In the genomic region with DNA sequence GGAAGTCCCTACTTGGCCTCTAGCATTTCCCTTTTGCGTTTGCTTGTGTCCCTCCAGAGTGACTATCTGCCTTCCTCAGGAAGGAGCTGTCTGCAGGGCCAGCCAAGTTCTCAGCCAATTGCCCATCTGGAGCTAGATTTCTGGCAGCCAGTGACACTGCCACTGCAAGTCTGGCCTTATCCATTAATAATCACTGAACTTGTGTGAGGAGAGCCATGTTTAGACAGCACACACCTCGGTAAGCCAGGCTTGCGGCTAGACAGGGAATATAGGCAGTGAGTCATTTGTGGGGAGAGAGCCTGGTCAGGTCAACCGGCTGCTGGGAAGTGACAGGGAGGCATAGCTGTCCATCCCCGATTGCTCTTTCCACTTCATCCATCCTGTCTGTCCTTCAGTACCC, we compare ENCODE assay signal across 10 mouse cellular contexts. TPM values are rescaled to one million over a fixed set of nuclear protein-coding genes. Genes with fewer than 3 reads are reported as not detected.
A peak's percentile ranks its signal among the peaks of the same experiment; 100 is the strongest.
DNase-seq lines count a peak whose midpoint lies in the region; ATAC-seq and TF ChIP-seq lines count a peak whose summit lies in the region.
"Had no signal": no experiment of that assay in that cellular context is flagged by ENCODE, and none has a peak within 500 bp of the region (broad histone marks: within the 10 kb centered on the region; RNA-seq: fewer than 3 reads in every experiment).

No protein-coding gene starts in this region.

- H3K9me3 ChIP-seq in hindbrain, embryonic 16.5 days (ENCODE audit: control insufficient read depth, low read length) = no peaks in the 10 kb centered on the region
- H3K9me3 ChIP-seq in hindbrain, embryonic 13.5 days = no peaks in the 10 kb centered on the region
- peaks cover 4% of the 10 kb centered on the region for H3K9me3 ChIP-seq in megakaryocyte, embryonic 14.5 days
- H3K9me3 ChIP-seq: liver, embryonic 15.5 days had no signal

- H3ac ChIP-seq in myocyte (ENCODE audit: control insufficient read depth, insufficient read length) = no peak overlapping the region

- no peak overlapping the region for H3K4me3 ChIP-seq in hindbrain, embryonic 16.5 days (ENCODE audit: low read length)
- H3K4me3 ChIP-seq in hindbrain, embryonic 13.5 days = no peak overlapping the region
- peak overlapping the region; percentile 87 for H3K4me3 ChIP-seq in megakaryocyte, embryonic 14.5 days (replicated peaks)
- H3K4me3 ChIP-seq in myocyte = no peak overlapping the region
- H3K4me3 ChIP-seq: liver, embryonic 15.5 days had no signal

- peak; percentile 10 for TF ChIP-seq POLR2A in myocyte (IDR thresholded peaks at IDR 0.05; ENCODE audit: insufficient read length, low read depth)

- no peaks in the 10 kb centered on the region for H3K36me3 ChIP-seq in hindbrain, embryonic 16.5 days (ENCODE audit: control insufficient read depth, insufficient read depth, low read length)
- no peaks in the 10 kb centered on the region for H3K36me3 ChIP-seq in hindbrain, embryonic 13.5 days
- H3K36me3 ChIP-seq in megakaryocyte, embryonic 14.5 days (replicated peaks; ENCODE audit: low read length) = peaks cover 6% of the 10 kb centered on the region
- no peaks in the 10 kb centered on the region for H3K36me3 ChIP-seq in myocyte (ENCODE audit: control insufficient read depth, insufficient read depth)
- H3K36me3 ChIP-seq: liver, embryonic 15.5 days had no signal

- H3K4me1 ChIP-seq in hindbrain, embryonic 16.5 days (ENCODE audit: control insufficient read depth, insufficient read depth, low read depth, low read length) = no peaks in the 10 kb centered on the region
- no peaks in the 10 kb centered on the region for H3K4me1 ChIP-seq in hindbrain, embryonic 13.5 days (replicated peaks)
- peaks cover 73% of the 10 kb centered on the region for H3K4me1 ChIP-seq in megakaryocyte, embryonic 14.5 days

- no peaks in the 10 kb centered on the region for H3K79me2 ChIP-seq in myocyte (ENCODE audit: control insufficient read depth, insufficient read depth)

- WGBS in hindbrain, embryonic 16.5 days = 77% methylated on average over 5 of the region's 5 CpGs
- 87% methylated on average over 5 of the region's 5 CpGs for WGBS in hindbrain, embryonic 13.5 days

- peak; percentile 5 for DNase-seq in adrenal gland, postnatal 10 days
- DNase-seq in adrenal gland, postnatal 25 days = no peak
- no peak for DNase-seq in left cerebral cortex, postnatal 10 days (ENCODE audit: extremely low spot score in 1 of 2, low spot score in 2 of 2)
- DNase-seq: B cell, adult 2 months had no signal

- H3K27me3 ChIP-seq in hindbrain, embryonic 16.5 days (replicated peaks; ENCODE audit: control insufficient read depth, insufficient read depth, low read length) = no peaks in the 10 kb centered on the region
- H3K27me3 ChIP-seq in hindbrain, embryonic 13.5 days = no peaks in the 10 kb centered on the region
- no peaks in the 10 kb centered on the region for H3K27me3 ChIP-seq in megakaryocyte, embryonic 14.5 days (replicated peaks)
- no peaks in the 10 kb centered on the region for H3K27me3 ChIP-seq in myocyte (ENCODE audit: control insufficient read depth, insufficient read depth, insufficient read length)
- H3K27me3 ChIP-seq: liver, embryonic 15.5 days had no signal

- no peak overlapping the region for H3K27ac ChIP-seq in hindbrain, embryonic 16.5 days (ENCODE audit: low read depth, low read length)
- no peak overlapping the region for H3K27ac ChIP-seq in hindbrain, embryonic 13.5 days
- H3K27ac ChIP-seq: liver, embryonic 15.5 days had no signal

- peak; percentile 58 for ATAC-seq in hindbrain, embryonic 16.5 days
- no peak for ATAC-seq in hindbrain, embryonic 13.5 days (ENCODE audit: low FRiP score)
- no peak for ATAC-seq in megakaryocyte, adult 5-6 weeks (ENCODE audit: poor library complexity, severe bottlenecking)

- no peak overlapping the region for H3K9ac ChIP-seq in hindbrain, embryonic 16.5 days (ENCODE audit: low read depth, low read length)
- H3K9ac ChIP-seq in hindbrain, embryonic 13.5 days = no peak overlapping the region
- H3K9ac ChIP-seq: liver, embryonic 15.5 days had no signal

- intact Hi-C loops in left cerebral cortex, postnatal 10 days (cut with DNase I) = no loop called here

- H3K4me2 ChIP-seq in hindbrain, embryonic 16.5 days (ENCODE audit: low read length) = no peak overlapping the region
- no peak overlapping the region for H3K4me2 ChIP-seq in hindbrain, embryonic 13.5 days
- H3K4me2 ChIP-seq in myocyte (ENCODE audit: low read depth) = peak overlapping the region; percentile 47
- H3K4me2 ChIP-seq: liver, embryonic 15.5 days had no signal

TF ChIP-seq in myocyte, 11 proteins besides CTCF, POLR2A, EP300 and RAD21:
- TF ChIP-seq MYOG (IDR thresholded peaks at IDR 0.05; ENCODE audit: control insufficient read depth in 1 of 3, insufficient read depth in 1 of 3, insufficient read length in 2 of 3, low read depth in 2 of 3) (peak in 1 of 3 experiments; percentile 42), TCF12 (IDR thresholded peaks at IDR 0.05; ENCODE audit: insufficient read depth, poor library complexity, severe bottlenecking) (no peak), REST (IDR thresholded peaks at IDR 0.05; ENCODE audit: insufficient read depth, insufficient read length) (no peak), MYOD1 (IDR thresholded peaks at IDR 0.05; ENCODE audit: control insufficient read depth in 1 of 3, insufficient read length in 2 of 3, low read depth in 2 of 3) (peak in 1 of 3 experiments; percentile 52), E2F4 (IDR thresholded peaks at IDR 0.05; ENCODE audit: insufficient read depth) (no peak)

RNA-seq across cellular contexts. Expression of gene Thnsl1, which starts 31.3 kb away (rescaled TPM):
- 1 to 10 TPM; 5.7 to 7.6 TPM for total RNA-seq in adrenal gland, postnatal 10 days (2021)
- 6.9 and 10.9 TPM in 2 replicates for total RNA-seq in adrenal gland, postnatal 25 days (2021)
- 22.7 and 25.4 TPM in 2 replicates for polyA plus RNA-seq in hindbrain, embryonic 16.5 days (2015; fragmentation: Nextera tagmentation; extraction: Ambion mirVana)
- 21.2 and 21.5 TPM in 2 replicates for polyA plus RNA-seq in hindbrain, embryonic 13.5 days (2015; fragmentation: Nextera tagmentation; extraction: Ambion mirVana)
- polyA plus RNA-seq in megakaryocyte, embryonic 14.5 days (2012; ENCODE audit: insufficient read depth, low replicate concordance) = 0.54 TPM in 1 of 2 replicates, not detected in the other
- total RNA-seq in megakaryocyte, adult 5-6 weeks (2015) = 0.71 and 0.91 TPM in 2 replicates
- total RNA-seq in megakaryocyte, adult 5-6 weeks (2017) = 0.89 and 1.8 TPM in 2 replicates
- 3.6 TPM for polyA plus RNA-seq in myocyte (2012; fragmentation: generic; extraction: Trizol)
- 10 to 100 TPM; 16.7 to 18.6 TPM for total RNA-seq in left cerebral cortex, postnatal 10 days (2021)

RNA-seq across cellular contexts. Expression of gene Enkur, which starts 31.7 kb away (rescaled TPM):
- total RNA-seq in adrenal gland, postnatal 10 days (2021) = 1 to 10 TPM; 1.0 to 1.6 TPM
- 1.2 TPM in 1 of 2 replicates, not detected in the other for total RNA-seq in adrenal gland, postnatal 25 days (2021)
- 4.6 and 5.3 TPM in 2 replicates for polyA plus RNA-seq in hindbrain, embryonic 16.5 days (2015; fragmentation: Nextera tagmentation; extraction: Ambion mirVana)
- polyA plus RNA-seq in hindbrain, embryonic 13.5 days (2015; fragmentation: Nextera tagmentation; extraction: Ambion mirVana) = 3.7 and 6.0 TPM in 2 replicates
- polyA plus RNA-seq in megakaryocyte, embryonic 14.5 days (2012; ENCODE audit: insufficient read depth, low replicate concordance) = 0.32 TPM in 1 of 2 replicates, not detected in the other
- total RNA-seq in megakaryocyte, adult 5-6 weeks (2015) = not detected in 2 replicates
- not detected in 2 replicates for total RNA-seq in megakaryocyte, adult 5-6 weeks (2017)
- 1.0 TPM for polyA plus RNA-seq in myocyte (2012; fragmentation: generic; extraction: Trizol)
- total RNA-seq in left cerebral cortex, postnatal 10 days (2021) = 1 to 10 TPM; 3.8 to 5.5 TPM
- polyA plus RNA-seq: liver, embryonic 15.5 days had no signal
